Mouse (Mus musculus) gastrocnemius, postnatal 25 days (tissue): ENCODE results near the gene Dtl. TPM values are rescaled to one million over a fixed set of nuclear protein-coding genes. Genes with fewer than 3 reads are reported as not detected.

ENCODE experiments used
- DNase-seq: peaks from one replicate; pipeline ENCODE4 v3.0.0; 2022
- total RNA-seq, 2 experiments: library from RNA; stranded (reverse); gene quantifications; 1 replicate in 1 of 2; 2 replicates in 1 of 2; pipeline ENCODE4 v1.2.3; 2021

The Dtl gene
- total RNA-seq, 2 experiments from 2014 or later, result 0.18 to 0.78 TPM

- DNase-seq, result no peak
Observed at GRCm38 (mm10) chr1:191579524-191579923, 4.2 kb upstream of the Dtl start.

GRCm38 (mm10) chr1:191574871-191575457 is 380 bp downstream of the Dtl start:
- DNase-seq, result peak; percentile 19

- no peak for DNase-seq
Observed at GRCm38 (mm10) chr1:191573906-191574639, 1.3 kb downstream of the Dtl start.

GRCm38 (mm10) chr1:191570415-191570814 is 4.9 kb downstream of the Dtl start:
- DNase-seq, result no peak

GRCm38 (mm10) chr1:191569625-191570024 is 5.7 kb downstream of the Dtl start:
- DNase-seq, result no peak

- no peak for DNase-seq
Observed at GRCm38 (mm10) chr1:191567859-191568258, 7.5 kb downstream of the Dtl start.

- DNase-seq, result no peak
Observed at GRCm38 (mm10) chr1:191562823-191563365, 12.4 kb downstream of the Dtl start.

- no peak for DNase-seq
Observed at GRCm38 (mm10) chr1:191559779-191560178, 15.6 kb downstream of the Dtl start.

- no peak for DNase-seq
Observed at GRCm38 (mm10) chr1:191557109-191557508, 18.2 kb downstream of the Dtl start.

GRCm38 (mm10) chr1:191550786-191551185 is 24.6 kb downstream of the Dtl start:
- DNase-seq, result peak; percentile 35

GRCm38 (mm10) chr1:191543747-191544146 is 31.6 kb downstream of the Dtl start:
- DNase-seq, result no peak

- DNase-seq, result no peak
Observed at GRCm38 (mm10) chr1:191541619-191542018, 33.7 kb downstream of the Dtl start.

GRCm38 (mm10) chr1:191541014-191541413 is 34.3 kb downstream of the Dtl start:
- no peak for DNase-seq

GRCm38 (mm10) chr1:191540300-191540699 is 35.0 kb downstream of the Dtl start:
- DNase-seq, result no peak

GRCm38 (mm10) chr1:191534896-191535295 is 40.4 kb downstream of the Dtl start:
- DNase-seq, result no peak

GRCm38 (mm10) chr1:191531023-191531422 is 44.3 kb downstream of the Dtl start:
- no peak for DNase-seq

GRCm38 (mm10) chr1:191529406-191529805 is 45.9 kb downstream of the Dtl start:
- DNase-seq, result peak; percentile 84

GRCm38 (mm10) chr1:191527921-191528612 is 47.3 kb downstream of the Dtl start:
- DNase-seq, result peak; percentile 62

- no peak for DNase-seq
Observed at GRCm38 (mm10) chr1:191527089-191527488, 48.3 kb downstream of the Dtl start.

- no peak for DNase-seq
Observed at GRCm38 (mm10) chr1:191521395-191521794, 53.9 kb downstream of the Dtl start.

GRCm38 (mm10) chr1:191520669-191521068 is 54.7 kb downstream of the Dtl start:
- DNase-seq, result no peak

GRCm38 (mm10) chr1:191520194-191520593 is 55.1 kb downstream of the Dtl start:
- DNase-seq, result no peak
